Mouse (Mus musculus) heart, postnatal 25 days (tissue): ENCODE results near the gene Slc9a3. TPM values are rescaled to one million over a fixed set of nuclear protein-coding genes. Genes with fewer than 3 reads are reported as not detected.

Experiments used
- total RNA-seq, 2 experiments: library from RNA; stranded (reverse); gene quantifications; 2 replicates each; pipeline ENCODE4 v1.2.3; 2021

Gene Slc9a3
- total RNA-seq, 2 experiments from 2014 or later, result 0.34 to 0.70 TPM

Other genes with a start within 250 kb of the Slc9a3 start
- gene Trip13, start 183.7 kb upstream of the Slc9a3 start, total RNA-seq, result under 1 TPM; 0.17 to 0.39 TPM
- 10 to 100 TPM; 22.9 to 23.9 TPM for gene Brd9, start 183.6 kb upstream of the Slc9a3 start, total RNA-seq
- not detected for gene Zdhhc11, start 157.6 kb upstream of the Slc9a3 start, total RNA-seq
- gene Tppp, start 112.0 kb upstream of the Slc9a3 start, total RNA-seq, result 10 to 100 TPM; 20.7 to 21.3 TPM
- 1 to 10 TPM in 1 of 2 experiments, under 1 TPM in 1; 0.65 to 1.5 TPM for gene Cep72, start 59.2 kb upstream of the Slc9a3 start, total RNA-seq
- gene Exoc3, start 87.3 kb downstream of the Slc9a3 start, total RNA-seq, result 10 to 100 TPM; 50.7 to 50.8 TPM
- gene Ahrr, start 170.9 kb downstream of the Slc9a3 start, total RNA-seq, result under 1 TPM; 0.50 to 0.83 TPM
- 10 to 100 TPM; 40.1 to 40.8 TPM for gene Pdcd6, start 196.1 kb downstream of the Slc9a3 start, total RNA-seq
- 1,000 to 10,000 TPM; 1,489 to 1,582 TPM for gene Sdha, start 228.8 kb downstream of the Slc9a3 start, total RNA-seq
- 10 to 100 TPM; 42.2 to 48.6 TPM for gene Ccdc127, start 228.9 kb downstream of the Slc9a3 start, total RNA-seq
- 10 to 100 TPM; 73.0 to 78.4 TPM for gene Lrrc14b, start 242.5 kb downstream of the Slc9a3 start, total RNA-seq